In genomic region chrX:133673796-133674195, GRCm38 (mm10) we compare ENCODE assay signal across 24 mouse cellular contexts. TPM values are rescaled to one million over a fixed set of nuclear protein-coding genes. Genes with fewer than 3 reads are reported as not detected.
A peak's percentile ranks its signal among the peaks of the same experiment; 100 is the strongest.
DNase-seq lines count a peak whose midpoint lies in the region; TF ChIP-seq lines count a peak whose summit lies in the region.
"Had no signal": no experiment of that assay in that cellular context is flagged by ENCODE, and none has a peak within 500 bp of the region (broad histone marks: within the 10 kb centered on the region; RNA-seq: fewer than 3 reads in every experiment).

No protein-coding gene starts in this region.

- H3K4me3 ChIP-seq in myocyte = peak overlapping the region; percentile 4

- no peak for TF ChIP-seq POLR2A in myocyte (IDR thresholded peaks at IDR 0.05; ENCODE audit: insufficient read length, low read depth)

- H3ac ChIP-seq in myocyte (ENCODE audit: control insufficient read depth, insufficient read length) = no peak overlapping the region

- DNase-seq in ES-CJ7 (ENCODE audit: low read depth, low spot score) (peak; percentile 75), R1 (ENCODE audit: low read depth, low spot score) (peak; percentile 81), ZHBTc4 (ENCODE audit: low read depth, low spot score) (peak; percentile 76)
- no peak for DNase-seq in right cerebral cortex, postnatal 25 days
- no peak for DNase-seq in kidney, postnatal 4 days
- no peak for DNase-seq in ovary, postnatal 14 days (ENCODE audit: low spot score)
- DNase-seq in frontal cortex, postnatal 14 days (ENCODE audit: low spot score in 2 of 2) = no peak
- DNase-seq: adrenal gland, adult 2 months; adrenal gland, adult 8-10 months; adrenal gland, postnatal 10 days; adrenal gland, postnatal 14 days; adrenal gland, postnatal 25 days; adrenal gland, postnatal 36 days; B cell, adult 2 months; cerebellum, adult 11 months; cerebellum, adult 11-12 months; cerebellum, adult 18-20 months; cerebellum, adult 2 months; cerebellum, adult 8-10 months had no signal

- H3K79me2 ChIP-seq in myocyte (ENCODE audit: control insufficient read depth, insufficient read depth) = peaks cover 51% of the 10 kb centered on the region

- peak overlapping the region; percentile 63 for H3K4me2 ChIP-seq in myocyte (ENCODE audit: low read depth)

- H3K27me3 ChIP-seq in myocyte (ENCODE audit: control insufficient read depth, insufficient read depth, insufficient read length) = no peaks in the 10 kb centered on the region
- H3K27me3 ChIP-seq: CH12.LX had no signal

- H3K36me3 ChIP-seq in myocyte (ENCODE audit: control insufficient read depth, insufficient read depth) = peaks cover 4% of the 10 kb centered on the region
- H3K36me3 ChIP-seq: G1E had no signal

TF ChIP-seq in myocyte, 11 proteins besides CTCF, POLR2A, EP300 and RAD21:
- TF ChIP-seq SRF (IDR thresholded peaks at IDR 0.05; ENCODE audit: control insufficient read depth, insufficient read length, low read depth) (no peak), TCF12 (IDR thresholded peaks at IDR 0.05; ENCODE audit: insufficient read depth, poor library complexity, severe bottlenecking) (no peak), TCF3 (IDR thresholded peaks at IDR 0.05; ENCODE audit: insufficient read length, low read depth) (no peak), E2F4 (IDR thresholded peaks at IDR 0.05; ENCODE audit: insufficient read depth) (no peak), POLR2AphosphoS2 (IDR thresholded peaks at IDR 0.05; ENCODE audit: insufficient read length, low read depth) (no peak), MAX (IDR thresholded peaks at IDR 0.05; ENCODE audit: low read depth) (no peak), CEBPB (IDR thresholded peaks at IDR 0.05; ENCODE audit: insufficient read depth, poor library complexity, severe bottlenecking) (no peak), REST (IDR thresholded peaks at IDR 0.05; ENCODE audit: insufficient read depth, insufficient read length) (no peak), MYOD1 (IDR thresholded peaks at IDR 0.05; ENCODE audit: control insufficient read depth in 1 of 3, insufficient read length in 2 of 3, low read depth in 2 of 3) (no peak), USF1 (IDR thresholded peaks at IDR 0.05; ENCODE audit: low read depth) (no peak), MYOG (IDR thresholded peaks at IDR 0.05; ENCODE audit: control insufficient read depth in 1 of 3, insufficient read depth in 1 of 3, insufficient read length in 2 of 3, low read depth in 2 of 3) (no peak)
TF ChIP-seq in myocyte: peak in this region for 0.

RNA-seq across cellular contexts. Expression of gene Pcdh19, which starts 15.0 kb away (rescaled TPM):
- polyA plus RNA-seq in myocyte (2012; fragmentation: generic; extraction: Trizol) = 9.7 TPM
- polyA plus RNA-seq: activated CD4-positive, CD25-positive, alpha-beta regulatory T cell, adult 4 months; CD4-positive, CD25-positive, alpha-beta regulatory T cell, adult 4 months; G1E had no signal

Comparison
In these comparisons a context has a peak if more than half of its experiments do, and no peak if none do; other contexts are left out.
1. DNase-seq: peak in ES-CJ7 (single experiment), R1 (single experiment) and ZHBTc4 (single experiment); none in right cerebral cortex, postnatal 25 days (single experiment), kidney, postnatal 4 days (0 of 2), ovary, postnatal 14 days (single experiment) and frontal cortex, postnatal 14 days (0 of 2).